14 mouse cellular contexts compared by ENCODE assay signal in the genomic region with DNA sequence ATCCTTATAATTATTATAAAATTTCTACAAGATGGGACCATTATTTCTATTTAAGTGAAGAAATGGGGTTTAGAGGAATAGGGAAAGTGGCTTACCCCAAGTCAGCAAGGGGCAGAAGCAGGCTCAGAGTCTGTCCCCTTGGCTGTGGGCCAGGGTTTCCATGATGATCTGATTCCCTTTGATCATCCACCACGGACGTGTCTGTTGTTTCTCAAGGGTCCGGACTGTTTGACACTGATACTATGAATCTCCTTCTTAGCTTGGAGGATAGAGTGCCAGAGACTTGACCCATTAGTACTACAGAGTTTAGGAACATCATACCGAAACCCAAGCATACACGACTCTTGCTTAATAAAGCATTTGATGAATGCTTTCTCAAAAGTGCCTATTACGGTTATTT.
DNase-seq lines count a peak whose midpoint lies in the region; ATAC-seq lines count a peak whose summit lies in the region.
"Had no signal": no experiment of that assay in that cellular context is flagged by ENCODE, and none has a peak within 500 bp of the region (broad histone marks: within the 10 kb centered on the region; RNA-seq: fewer than 3 reads in every experiment).

No protein-coding gene starts in this region.

- DNase-seq in kidney, adult 8-10 months: no peak
- peak; percentile 9 for DNase-seq in retina, postnatal 1 day
- DNase-seq in retina, embryonic 14.5 days (ENCODE audit: low spot score): no peak
- peak; percentile 10 for DNase-seq in yolk sac, embryonic 10.5 days (ENCODE audit: low spot score)
- no peak for DNase-seq in heart, adult 11 months
- DNase-seq: cerebellum, adult 2 months; spleen, adult 18-20 months had no signal

- H3K4me3 ChIP-seq in kidney, embryonic 15.5 days (replicated peaks): no peak overlapping the region
- H3K4me3 ChIP-seq in intestine, embryonic 16.5 days (ENCODE audit: low read length): no peak overlapping the region
- H3K4me3 ChIP-seq: megakaryocyte, embryonic 14.5 days had no signal

- H3K4me2 ChIP-seq in kidney, embryonic 15.5 days: no peak overlapping the region
- no peak overlapping the region for H3K4me2 ChIP-seq in intestine, embryonic 16.5 days (ENCODE audit: low read depth, low read length)
- H3K4me2 ChIP-seq: heart, embryonic 11.5 days; liver, embryonic 11.5 days had no signal

- H3K9ac ChIP-seq in kidney, embryonic 15.5 days: no peak overlapping the region
- no peak overlapping the region for H3K9ac ChIP-seq in intestine, embryonic 16.5 days (ENCODE audit: low read depth, low read length)

- no peaks in the 10 kb centered on the region for H3K36me3 ChIP-seq in kidney, embryonic 15.5 days
- H3K36me3 ChIP-seq in intestine, embryonic 16.5 days (ENCODE audit: control insufficient read depth, insufficient read depth, low read length): no peaks in the 10 kb centered on the region

- ATAC-seq in kidney, embryonic 15.5 days (replicated peaks; ENCODE audit: low FRiP score): peak; percentile 70
- peak; percentile 53; the same call in 1 of the 2 replicates for ATAC-seq in intestine, embryonic 16.5 days
- ATAC-seq: Patski had no signal

- H3K9me3 ChIP-seq in kidney, embryonic 15.5 days (replicated peaks): no peaks in the 10 kb centered on the region
- H3K9me3 ChIP-seq in intestine, embryonic 16.5 days (ENCODE audit: control insufficient read depth, low read length): no peaks in the 10 kb centered on the region

- H3K27me3 ChIP-seq in kidney, embryonic 15.5 days: no peaks in the 10 kb centered on the region
- H3K27me3 ChIP-seq in intestine, embryonic 16.5 days (replicated peaks; ENCODE audit: control insufficient read depth, insufficient read depth, low read length): no peaks in the 10 kb centered on the region
- H3K27me3 ChIP-seq: CH12.LX; megakaryocyte, embryonic 14.5 days had no signal

- WGBS in kidney, embryonic 15.5 days: 30% methylated on average over 6 of the region's 6 CpGs
- WGBS in intestine, embryonic 16.5 days: 43% methylated on average over 6 of the region's 6 CpGs

- no peak overlapping the region for H3K27ac ChIP-seq in kidney, embryonic 15.5 days
- no peak overlapping the region for H3K27ac ChIP-seq in intestine, embryonic 16.5 days (ENCODE audit: low read length)

- H3K4me1 ChIP-seq in kidney, embryonic 15.5 days: 0 out of 2 replicates have a peak, but pooled peaks cover 8% of the 10 kb centered on the region
- H3K4me1 ChIP-seq in intestine, embryonic 16.5 days (ENCODE audit: control insufficient read depth, insufficient read depth, low read length): no peaks in the 10 kb centered on the region
- H3K4me1 ChIP-seq: megakaryocyte, embryonic 14.5 days had no signal

Comparison
In these comparisons a context has a peak if more than half of its experiments do, and no peak if none do; other contexts are left out.
1. DNase-seq: peak in retina, postnatal 1 day (single experiment) and yolk sac, embryonic 10.5 days (single experiment); none in kidney, adult 8-10 months (0 of 2), retina, embryonic 14.5 days (single experiment) and heart, adult 11 months (single experiment).